Mouse (Mus musculus) embryonic fibroblast, embryonic 13.5 days (primary cell): ENCODE data around the gene Dnm2.
A peak's percentile ranks its signal among the peaks of the same experiment; 100 is the strongest.

ENCODE experiments used
- CTCF ChIP-seq: IDR thresholded peaks from 2 replicates; pipeline ENCODE4 v1.5.1; 2011; ENCODE audit warnings: mild to moderate bottlenecking, control low read depth, low read length, moderate library complexity, borderline replicate concordance; ENCODE audit not compliant: insufficient read depth
- POLR2A ChIP-seq: IDR thresholded peaks from 2 replicates; pipeline ENCODE4 v1.6.1; 2011; ENCODE audit warnings: low read depth, mild to moderate bottlenecking, control low read depth, low read length, moderate library complexity

DNA sequence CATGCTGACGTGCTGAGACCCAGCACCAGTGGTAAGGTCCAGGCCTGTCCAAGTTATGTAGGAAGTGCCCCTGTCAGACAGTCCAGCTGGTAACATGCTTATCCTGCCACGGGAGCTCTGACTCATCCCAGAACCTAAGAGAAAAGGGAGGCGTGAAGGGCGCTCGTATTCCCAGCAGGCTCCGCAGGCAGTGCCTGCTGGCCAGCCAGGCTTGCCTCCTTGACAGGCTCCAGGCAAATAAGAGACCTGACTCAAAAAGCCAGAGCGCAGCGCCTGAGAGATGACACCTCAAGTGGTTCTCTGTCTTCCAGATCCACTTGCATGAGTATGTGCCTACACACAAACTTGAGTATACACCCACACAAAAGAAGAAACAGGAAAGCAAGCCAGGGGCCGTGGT lies 70.0 kb downstream of the Dnm2 start:
- TF ChIP-seq CTCF (no peak), POLR2A (peak; percentile 13; the same call in 1 of the 2 replicates)
